Mouse (Mus musculus) embryonic fibroblast, embryonic 13.5 days (primary cell): ENCODE data around the gene Gne. TPM values are rescaled to one million over a fixed set of nuclear protein-coding genes. Genes with fewer than 3 reads are reported as not detected.

Experiments
- H3K27ac ChIP-seq: 2 replicates; pipeline ENCODE4 v1.5.1; 2012; ENCODE audit warnings: low read length, control low read depth, inconsistent platforms; ENCODE audit not compliant: insufficient read depth
- H3K4me1 ChIP-seq: 2 replicates; pipeline ENCODE4 v1.6.1; 2011; ENCODE audit warnings: low read length; ENCODE audit not compliant: control insufficient read depth, insufficient read depth
- H3K4me3 ChIP-seq: 2 replicates; pipeline ENCODE4 v1.5.1; 2011; ENCODE audit warnings: mild to moderate bottlenecking, control low read depth, low read length; ENCODE audit not compliant: insufficient read depth
- CTCF ChIP-seq: IDR thresholded peaks from 2 replicates; pipeline ENCODE4 v1.5.1; 2011; ENCODE audit warnings: mild to moderate bottlenecking, control low read depth, low read length, moderate library complexity, borderline replicate concordance; ENCODE audit not compliant: insufficient read depth
- POLR2A ChIP-seq: IDR thresholded peaks from 2 replicates; pipeline ENCODE4 v1.6.1; 2011; ENCODE audit warnings: low read depth, mild to moderate bottlenecking, control low read depth, low read length, moderate library complexity
- polyA plus RNA-seq: library from polyadenylated mRNA; stranded (reverse); fragments of >200 nt; gene quantifications from 2 replicates; pipeline ENCODE4 v1.2.4, GENCODE M21; 2011; ENCODE audit warnings: low read depth; ENCODE audit not compliant: missing spikeins, insufficient read length

Gene Gne
- 27.8 and 40.1 TPM in 2 replicates for polyA plus RNA-seq

DNA sequence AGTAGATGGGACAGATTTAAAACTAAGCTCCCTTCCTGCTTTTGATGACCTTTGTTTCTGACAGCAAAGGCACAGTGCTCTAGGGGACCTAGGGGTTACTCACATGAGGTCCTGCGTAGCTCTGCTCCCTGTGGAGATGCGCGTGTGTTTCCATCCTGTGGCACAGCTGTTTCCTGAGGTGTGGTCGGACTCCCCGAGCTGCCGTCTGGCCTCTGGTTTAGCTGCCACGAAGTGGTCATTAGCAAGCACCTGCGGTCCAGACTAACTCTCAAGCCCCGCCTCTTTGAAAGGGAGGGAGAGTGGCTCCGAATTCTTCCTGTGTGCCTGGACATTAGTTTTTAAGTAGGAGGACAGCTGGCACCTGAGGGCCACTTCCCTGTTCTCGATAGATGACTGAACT, at the start of gene Gne:
Gene Gne (minus strand): TSS at position 233 of the 400 bp plus-strand sequence.
- Histone ChIP-seq H3K27ac (peak within 1 kb of the TSS; percentile 28; the same call in 1 of the 2 replicates), H3K4me3 (peak within 1 kb of the TSS; percentile 2; the same call in 1 of the 2 replicates), H3K4me1 (peaks cover 5% of the 10 kb centered on the region; the same call in 1 of the 2 replicates)
- TF ChIP-seq CTCF, result no peak

DNA sequence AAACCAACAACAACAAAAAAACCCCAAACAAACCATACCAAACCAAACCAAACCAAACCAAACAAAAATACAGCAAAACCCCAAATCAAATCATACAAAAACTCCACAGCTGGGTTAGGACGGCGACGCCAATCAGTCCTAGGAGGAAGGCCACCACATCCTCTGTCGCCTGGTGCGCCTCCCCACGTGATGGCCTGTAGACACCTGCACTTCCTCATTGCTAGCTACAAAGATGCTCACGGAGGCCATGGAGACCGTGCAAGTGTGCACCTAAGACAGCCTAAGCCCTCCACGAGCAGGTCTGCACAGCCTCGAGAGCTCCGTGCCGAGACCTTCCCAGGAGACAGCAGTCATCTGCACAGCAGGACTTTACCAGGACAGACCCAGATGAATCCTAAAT, 42.8 kb upstream of the Gne start:
- H3K4me1 ChIP-seq, result no peaks in the 10 kb centered on the region
- TF ChIP-seq CTCF (no peak), POLR2A (no peak)
- no peak overlapping the region for H3K4me3 ChIP-seq
- no peak overlapping the region for H3K27ac ChIP-seq

- no peaks in the 10 kb centered on the region for H3K4me1 ChIP-seq
- H3K27ac ChIP-seq, result no peak overlapping the region
- no peak overlapping the region for H3K4me3 ChIP-seq
- TF ChIP-seq CTCF (no peak), POLR2A (no peak)
Observed at GRCm38 (mm10) chr4:44119410-44120201, 35.6 kb upstream of the Gne start.

DNA sequence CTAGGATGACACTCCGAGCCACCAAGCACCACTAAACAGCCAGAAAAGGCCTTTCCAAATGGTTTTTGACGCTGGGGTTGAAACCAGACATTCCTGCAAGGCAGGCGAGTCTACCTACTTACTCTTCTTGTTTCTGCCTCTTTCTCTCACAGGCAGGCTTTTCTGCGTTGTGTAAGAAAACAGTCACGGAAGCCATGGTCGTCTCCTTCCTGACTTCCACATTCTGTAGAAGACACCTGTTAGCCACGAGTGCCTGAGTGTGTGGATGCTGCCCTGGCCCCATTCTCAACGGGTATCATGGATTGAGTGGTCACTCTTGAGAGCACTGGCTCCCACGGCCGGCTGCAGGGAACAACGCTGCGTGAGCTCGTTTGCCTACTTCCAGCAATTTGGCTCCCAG, 31.1 kb upstream of the Gne start:
- H3K27ac ChIP-seq, result no peak overlapping the region
- TF ChIP-seq CTCF, result no peak
- no peak for TF ChIP-seq POLR2A
- H3K4me1 ChIP-seq, result no peaks in the 10 kb centered on the region
- H3K4me3 ChIP-seq, result no peak overlapping the region

DNA sequence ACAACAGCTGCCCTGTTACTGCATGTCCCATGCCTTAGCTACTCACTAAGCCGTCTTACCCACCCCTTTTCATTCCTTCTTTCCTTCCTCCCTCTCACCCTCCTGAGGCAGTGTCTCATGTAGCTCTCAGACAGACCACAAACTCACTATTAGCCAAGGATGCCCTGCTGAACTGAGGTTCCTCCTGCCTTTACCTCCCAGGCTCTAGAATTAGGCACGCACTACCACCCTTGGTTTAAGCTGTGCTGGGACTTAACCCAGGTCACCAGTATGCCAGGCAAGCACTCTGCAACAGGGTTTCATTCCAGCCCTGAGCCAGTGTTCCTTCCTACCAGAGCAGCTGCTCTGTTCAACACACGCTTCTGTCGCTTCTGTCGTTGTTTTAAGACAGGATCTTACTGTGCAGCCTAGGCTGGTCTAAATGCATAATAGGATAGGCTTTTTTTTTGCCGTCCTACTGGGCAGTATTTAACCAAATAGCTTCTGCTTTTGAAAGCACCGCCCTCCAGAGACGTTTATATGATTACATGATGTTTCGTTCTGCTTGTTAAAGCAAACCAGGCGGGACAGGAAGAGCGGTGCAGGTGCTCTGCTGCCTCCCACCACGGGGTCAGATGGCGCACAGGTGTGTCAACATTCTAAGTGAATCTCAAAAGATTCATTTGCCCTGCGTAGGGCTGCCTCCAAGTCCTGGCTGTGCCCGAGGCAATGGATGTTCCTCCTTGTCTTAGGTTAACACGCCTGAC, 29.6 kb upstream of the Gne start:
- no peak for TF ChIP-seq POLR2A
- no peak for TF ChIP-seq CTCF
- Histone ChIP-seq H3K4me3 (no peak overlapping the region), H3K4me1 (no peaks in the 10 kb centered on the region), H3K27ac (no peak overlapping the region)

DNA sequence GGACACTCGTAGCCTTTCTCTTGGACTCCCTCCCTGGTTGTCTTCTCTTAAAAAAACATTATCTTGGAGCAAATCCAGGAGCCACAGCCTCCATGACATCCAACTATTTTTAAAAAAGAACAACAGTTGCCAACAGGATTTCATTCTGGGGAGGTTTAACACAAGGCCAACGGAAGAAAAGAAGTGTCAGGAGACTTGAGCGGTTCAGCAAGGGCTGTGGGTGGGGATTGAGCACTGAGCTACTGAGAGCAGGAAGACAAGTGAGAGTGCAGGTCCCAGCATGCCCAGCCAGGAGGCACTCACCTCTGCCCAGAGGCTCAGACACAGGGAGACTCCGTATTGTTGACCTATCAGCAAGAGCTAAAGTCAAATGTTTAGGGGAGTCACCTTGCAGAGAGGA, 28.8 kb upstream of the Gne start:
- Histone ChIP-seq H3K4me3 (no peak overlapping the region), H3K4me1 (no peaks in the 10 kb centered on the region), H3K27ac (no peak overlapping the region)
- TF ChIP-seq POLR2A (no peak), CTCF (no peak)

DNA sequence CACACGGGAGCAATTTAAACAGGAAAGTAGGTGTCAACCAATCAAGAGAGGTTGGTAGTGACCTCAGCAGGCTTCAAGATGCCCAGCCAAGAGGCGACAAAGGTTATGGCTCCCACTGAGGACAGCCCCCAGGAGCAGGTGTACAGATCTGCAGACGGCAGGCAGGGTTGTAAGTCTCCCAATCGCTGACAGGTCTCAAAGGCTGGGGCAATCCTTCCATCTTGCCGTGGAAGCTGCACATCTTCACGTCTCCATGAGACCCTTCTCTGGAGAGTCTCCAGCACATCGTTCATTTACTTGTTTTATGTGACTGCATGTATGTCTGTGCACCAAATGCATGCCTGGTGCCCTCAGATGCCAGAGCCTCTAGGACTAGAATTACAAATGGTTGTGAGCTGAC, 26.8 kb upstream of the Gne start:
- no peak overlapping the region for H3K27ac ChIP-seq
- TF ChIP-seq CTCF (no peak), POLR2A (no peak)
- H3K4me3 ChIP-seq, result no peak overlapping the region
- no peaks in the 10 kb centered on the region; the same call in 1 of the 2 replicates for H3K4me1 ChIP-seq

- Histone ChIP-seq H3K4me1 (no peaks in the 10 kb centered on the region; the same call in 1 of the 2 replicates), H3K27ac (no peak overlapping the region), H3K4me3 (no peak overlapping the region)
- TF ChIP-seq POLR2A (no peak), CTCF (no peak)
Observed at GRCm38 (mm10) chr4:44108297-44108696, 24.3 kb upstream of the Gne start.

- TF ChIP-seq POLR2A, result no peak
- TF ChIP-seq CTCF, result no peak
- Histone ChIP-seq H3K27ac (no peak overlapping the region), H3K4me1 (no peaks in the 10 kb centered on the region; the same call in 1 of the 2 replicates), H3K4me3 (no peak overlapping the region)
Observed at GRCm38 (mm10) chr4:44107339-44107738, 23.4 kb upstream of the Gne start.
